Mouse (Mus musculus): ENCODE data around the gene Adprm. TPM values are rescaled to one million over a fixed set of nuclear protein-coding genes. Genes with fewer than 3 reads are reported as not detected.

Adprm gene
- total and polyA plus RNA-seq, 3 experiments: 31.2 to 53.8 (median 43.4) TPM

DNA sequence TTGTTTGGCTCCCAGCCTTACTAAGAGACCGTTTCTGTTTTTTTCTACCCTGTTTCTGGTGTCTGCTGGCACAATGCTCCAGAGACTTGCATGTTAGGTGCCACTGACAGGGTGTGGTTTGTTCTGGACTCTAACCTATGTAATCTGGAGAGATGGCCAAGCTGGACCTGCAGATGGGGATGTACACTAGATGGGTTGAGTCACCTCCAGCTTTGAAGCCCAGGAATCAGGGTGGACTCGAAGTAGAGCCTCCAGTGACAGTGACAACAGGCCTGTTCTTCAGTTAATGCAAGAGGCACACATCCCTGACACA, 20.8 kb downstream of the Adprm start:
- TF ChIP-seq ETS1 (conservative IDR thresholded peaks at IDR 0.05; ENCODE audit: low read depth, low read length) (no peak), GABPA (IDR thresholded peaks at IDR 0.05; ENCODE audit: insufficient replicate concordance, low read depth, low read length) (no peak), E2F4 (IDR thresholded peaks at IDR 0.05; ENCODE audit: insufficient replicate concordance, low read depth, low read length) (no peak), IRF4 (IDR thresholded peaks at IDR 0.05; ENCODE audit: low read depth, low read length) (no peak), USF2 (conservative IDR thresholded peaks at IDR 0.05; ENCODE audit: low read depth, low read length) (no peak), ZNF384 (IDR thresholded peaks at IDR 0.05; ENCODE audit: low read depth, low read length) (no peak), TCF12 (IDR thresholded peaks at IDR 0.05; ENCODE audit: low read depth, low read length) (no peak)
- Histone ChIP-seq H3K9ac (ENCODE audit: insufficient read depth, low read depth) (no peak overlapping the region), H3K4me2 (ENCODE audit: insufficient read depth, low read depth, poor library complexity, severe bottlenecking) (no peak overlapping the region), H3K4me1 (ENCODE audit: control insufficient read depth in 1 of 2, insufficient read depth in 2 of 2) (0 out of 4 replicates have a peak, but pooled peaks cover 0 to 2% of the 10 kb centered on the region in 2 experiments), H3K9me3 (replicated peaks; ENCODE audit: low read length) (no peaks in the 10 kb centered on the region), H3K27me3 (replicated peaks) (no peaks in the 10 kb centered on the region), H3K4me3 (replicated peaks in 1 of 3; ENCODE audit: low read depth in 2 of 3, low read length in 2 of 3, poor library complexity in 1 of 3) (no peak overlapping the region), H3K36me3 (replicated peaks in 1 of 2; ENCODE audit: control insufficient read depth in 1 of 2, insufficient read depth in 1 of 2, low read length in 1 of 2) (peaks cover 0 to 5% of the 10 kb centered on the region in 2 experiments), H3K27ac (ENCODE audit: insufficient read depth, low read depth) (no peak overlapping the region), H3K79me2 (replicated peaks; ENCODE audit: control insufficient read depth, extremely low read depth, insufficient read depth, poor library complexity, severe bottlenecking) (no peaks in the 10 kb centered on the region)
- no peak for DNase-seq (ENCODE audit: extremely low read depth)
- dilution Hi-C loops (cut with MboI; ENCODE audit: extremely low pct_ligation_motif_present, extremely low pct_unique_long_range_greater_than_20kb, low sequenced_read_pairs): no loop called here
- in situ Hi-C loops (cut with MboI; ENCODE audit: low pct_ligation_motif_present, low pct_unique_long_range_greater_than_20kb, low sequenced_read_pairs): no loop called here

DNA sequence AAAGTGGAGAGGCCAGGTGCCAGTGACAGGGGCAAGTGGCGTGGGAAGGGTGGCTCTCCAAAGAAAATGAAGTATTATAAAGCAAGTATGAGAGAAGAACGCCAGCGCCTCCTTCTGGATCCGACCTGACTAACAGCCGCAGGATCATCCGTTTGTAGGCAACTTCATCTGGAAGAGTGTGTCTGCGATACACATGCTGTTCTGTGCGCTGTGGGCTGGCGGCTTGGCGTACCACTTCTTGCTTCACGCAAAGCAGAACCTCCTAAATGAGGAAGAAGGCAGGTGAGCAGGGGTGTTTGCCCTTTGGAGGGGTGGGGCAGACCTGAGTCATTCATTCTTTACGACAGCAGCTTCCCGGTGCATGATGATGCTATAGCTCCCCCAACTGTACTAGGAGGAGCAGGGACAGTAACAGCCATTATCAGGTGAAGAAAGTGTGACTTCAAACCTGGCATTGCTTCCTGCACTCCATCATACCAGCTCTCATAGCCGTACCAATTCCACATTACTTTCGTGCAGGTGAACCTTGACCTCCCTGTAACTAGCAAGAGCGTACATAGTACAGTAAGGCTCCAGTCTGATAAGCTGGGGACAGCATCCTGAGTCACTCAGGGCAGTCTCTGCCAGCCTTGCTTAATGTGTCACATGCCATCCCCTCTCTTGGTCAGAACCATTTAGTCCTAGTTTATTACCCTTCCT, 21.3 kb downstream of the Adprm start:
- H3K36me3 ChIP-seq (replicated peaks in 1 of 2; ENCODE audit: control insufficient read depth in 1 of 2, insufficient read depth in 1 of 2, low read length in 1 of 2): peaks cover 0 to 1% of the 10 kb centered on the region in 2 experiments
- no peak overlapping the region for H3K4me3 ChIP-seq (replicated peaks in 1 of 3; ENCODE audit: low read depth in 2 of 3, low read length in 2 of 3, poor library complexity in 1 of 3)
- H3K9ac ChIP-seq (ENCODE audit: insufficient read depth, low read depth): no peak overlapping the region
- no peak for DNase-seq (ENCODE audit: extremely low read depth)
- TF ChIP-seq RAD21 (IDR thresholded peaks at IDR 0.05; ENCODE audit: low read depth, low read length) (peak; percentile 23), UBTF (IDR thresholded peaks at IDR 0.05; ENCODE audit: low read depth, low read length) (no peak), GABPA (IDR thresholded peaks at IDR 0.05; ENCODE audit: insufficient replicate concordance, low read depth, low read length) (no peak), USF1 (IDR thresholded peaks at IDR 0.05; ENCODE audit: low read depth, low read length) (no peak), EP300 (IDR thresholded peaks at IDR 0.05; ENCODE audit: low read length) (no peak), MXI1 (IDR thresholded peaks at IDR 0.05; ENCODE audit: low read depth, low read length) (no peak), TBP (conservative IDR thresholded peaks at IDR 0.05; ENCODE audit: low read depth, low read length) (no peak), MYC (IDR thresholded peaks at IDR 0.05; ENCODE audit: low read depth, low read length) (no peak), NELFE (IDR thresholded peaks at IDR 0.05; ENCODE audit: low read depth, low read length) (no peak), SMC3 (IDR thresholded peaks at IDR 0.05; ENCODE audit: low read depth, low read length) (peak; percentile 47), CTCF (conservative IDR thresholded peaks at IDR 0.05 in 1 of 2, IDR thresholded peaks at IDR 0.05 in 1 of 2; ENCODE audit: low read depth in 2 of 2, low read length in 2 of 2) (peak in 1 of 2 experiments; percentile 60; a peak in 2 of 4 replicates), ZNF384 (IDR thresholded peaks at IDR 0.05; ENCODE audit: low read depth, low read length) (no peak), JUN (IDR thresholded peaks at IDR 0.05; ENCODE audit: insufficient read depth, low read depth, low read length) (no peak), BHLHE40 (IDR thresholded peaks at IDR 0.05; ENCODE audit: low read depth, low read length) (no peak)
- no peaks in the 10 kb centered on the region for H3K9me3 ChIP-seq (replicated peaks; ENCODE audit: low read length)
- dilution Hi-C loops (cut with MboI; ENCODE audit: extremely low pct_ligation_motif_present, extremely low pct_unique_long_range_greater_than_20kb, low sequenced_read_pairs): no loop called here
- no peak overlapping the region for H3K27ac ChIP-seq (ENCODE audit: insufficient read depth, low read depth)
- no peaks in the 10 kb centered on the region for H3K27me3 ChIP-seq (replicated peaks)
- 0 out of 4 replicates have a peak, but pooled peaks cover 0 to 2% of the 10 kb centered on the region in 2 experiments for H3K4me1 ChIP-seq (ENCODE audit: control insufficient read depth in 1 of 2, insufficient read depth in 2 of 2)
- no peak overlapping the region for H3K4me2 ChIP-seq (ENCODE audit: insufficient read depth, low read depth, poor library complexity, severe bottlenecking)
- H3K79me2 ChIP-seq (replicated peaks; ENCODE audit: control insufficient read depth, extremely low read depth, insufficient read depth, poor library complexity, severe bottlenecking): no peaks in the 10 kb centered on the region
- in situ Hi-C loops (cut with MboI; ENCODE audit: low pct_ligation_motif_present, low pct_unique_long_range_greater_than_20kb, low sequenced_read_pairs): no loop called here

All from CH12.LX (cell line).